ENCODE assay signal across 12 mouse cellular contexts in genomic region chr4:133414920-133415319, GRCm38 (mm10). TPM values are rescaled to one million over a fixed set of nuclear protein-coding genes. Genes with fewer than 3 reads are reported as not detected.
DNase-seq lines count a peak whose midpoint lies in the region; TF ChIP-seq lines count a peak whose summit lies in the region.
"Had no signal": no experiment of that assay in that cellular context is flagged by ENCODE, and none has a peak within 500 bp of the region (broad histone marks: within the 10 kb centered on the region; RNA-seq: fewer than 3 reads in every experiment).

No protein-coding gene starts in this region.

- no peaks in the 10 kb centered on the region for H3K4me1 ChIP-seq in kidney, adult 2 months (ENCODE audit: control insufficient read depth, insufficient read depth, low read length)

- no peak overlapping the region for H3K4me3 ChIP-seq in kidney, adult 2 months (ENCODE audit: insufficient read depth, low read depth, low read length)
- H3K4me3 ChIP-seq: kidney, embryonic 15.5 days had no signal

- DNase-seq in kidney, adult 2 months = peak; percentile 20
- no peak for DNase-seq in kidney, postnatal 10 days
- DNase-seq in thymus, postnatal 4 days = peak; percentile 61
- DNase-seq in thymus, adult 18-20 months = no peak
- DNase-seq in brain, embryonic 14.5 days (ENCODE audit: low read depth) = no peak
- DNase-seq in adrenal gland, postnatal 4 days (ENCODE audit: low spot score in 2 of 2) = no peak
- no peak for DNase-seq in frontal cortex, postnatal 36 days (ENCODE audit: low spot score in 2 of 2)
- DNase-seq: cerebellum, adult 8-10 months; heart, postnatal 14 days; lung, postnatal 10 days; thymus, adult 2 months had no signal

- H3K36me3 ChIP-seq in kidney, adult 2 months (ENCODE audit: control insufficient read depth, insufficient read depth, low read length) = no peaks in the 10 kb centered on the region

- no peaks in the 10 kb centered on the region for H3K27me3 ChIP-seq in kidney, adult 2 months (replicated peaks; ENCODE audit: control insufficient read depth, insufficient read depth, low read length)
- H3K27me3 ChIP-seq: kidney, embryonic 15.5 days had no signal

- 62% methylated on average over 4 of the region's 4 CpGs for WGBS in kidney, adult 2 months

- no peak for TF ChIP-seq POLR2A in kidney, adult 2 months (IDR thresholded peaks at IDR 0.05; ENCODE audit: low read depth, low read length)
- TF ChIP-seq POLR2A in brain, embryonic 14.5 days (IDR thresholded peaks at IDR 0.05; ENCODE audit: borderline replicate concordance, extremely low read depth, insufficient read depth, insufficient read length, poor library complexity, severe bottlenecking) = no peak

- peak; percentile 47 for TF ChIP-seq CTCF in kidney, adult 2 months (conservative IDR thresholded peaks at IDR 0.05; ENCODE audit: insufficient read depth, insufficient read length, low read depth, low read length)
- peak; percentile 37; the same call in 1 of the 2 replicates for TF ChIP-seq CTCF in brain, embryonic 14.5 days (IDR thresholded peaks at IDR 0.05; ENCODE audit: borderline replicate concordance, extremely low read depth, insufficient read depth, insufficient read length)

- H3K27ac ChIP-seq in kidney, adult 2 months (ENCODE audit: insufficient read depth, low read depth, low read length) = no peak overlapping the region
- H3K27ac ChIP-seq: kidney, embryonic 15.5 days had no signal

RNA-seq across cellular contexts. Expression of gene Slc9a1, which starts 45.4 kb away (rescaled TPM):
- polyA plus RNA-seq in kidney, adult 2 months (2012; rRNA removed) = 30.1 and 32.3 TPM in 2 replicates
- 23.4 and 33.1 TPM in 2 replicates for polyA plus RNA-seq in brain, embryonic 14.5 days (2012; rRNA removed)
- 10 to 100 TPM; 52.9 to 54.4 TPM for total RNA-seq in adrenal gland, postnatal 4 days (2021)

Comparison
In these comparisons a context has a peak if more than half of its experiments do, and no peak if none do; other contexts are left out.
1. DNase-seq: peak in kidney, adult 2 months (single experiment) and thymus, postnatal 4 days (single experiment); none in kidney, postnatal 10 days (single experiment), thymus, adult 18-20 months (0 of 2), brain, embryonic 14.5 days (single experiment), adrenal gland, postnatal 4 days (0 of 2) and frontal cortex, postnatal 36 days (0 of 2).